Mouse (Mus musculus) forebrain, embryonic 10.5 days (tissue): ENCODE results near the gene Cpz. TPM values are rescaled to one million over a fixed set of nuclear protein-coding genes. Genes with fewer than 3 reads are reported as not detected.
A peak's percentile ranks its signal among the peaks of the same experiment; 100 is the strongest.

Source experiments
- DNase-seq: peaks from one replicate; pipeline ENCODE4 v3.0.0-alpha.2; 2017; ENCODE audit warnings: low spot score; ENCODE audit errors: extremely low spot score
- H3K27ac ChIP-seq: fragments of 300-500 bp; sonication (generic); 2 replicates; pipeline ENCODE4 v1.5.1; 2016; ENCODE audit warnings: mild to moderate bottlenecking
- H3K27me3 ChIP-seq: fragments of 300-500 bp; sonication (generic); 2 replicates; pipeline ENCODE4 v1.6.1; 2016; ENCODE audit warnings: mild to moderate bottlenecking; ENCODE audit not compliant: poor library complexity, severe bottlenecking
- H3K36me3 ChIP-seq: fragments of 300-500 bp; sonication (generic); replicated peaks from 2 replicates; pipeline ENCODE4 v1.6.1; 2016; ENCODE audit warnings: mild to moderate bottlenecking, moderate library complexity
- H3K4me1 ChIP-seq: fragments of 300-500 bp; sonication (generic); 2 replicates; pipeline ENCODE4 v1.6.1; 2016
- H3K4me3 ChIP-seq: fragments of 300-500 bp; sonication (generic); 2 replicates; pipeline ENCODE4 v1.5.1; 2016; ENCODE audit warnings: mild to moderate bottlenecking, moderate library complexity
- H3K9me3 ChIP-seq: fragments of 300-500 bp; sonication (generic); 2 replicates; pipeline ENCODE4 v1.6.1; 2016; ENCODE audit warnings: mild to moderate bottlenecking, moderate library complexity
- WGBS: fragments of 180-500 bp; shearing (Covaris S2); methylation state at CpG from one replicate; pipeline ENCODE4 v1.1.7; 2016; 5-methylcytosine and 5-hydroxymethylcytosine counted together
- polyA plus RNA-seq: library from polyadenylated mRNA; unstranded; fragments of >200 nt; fragmentation: Nextera tagmentation; extraction: Ambion mirVana; gene quantifications from 2 replicates; pipeline ENCODE4 v1.2.1, GENCODE M21; 2016

Cpz gene
- polyA plus RNA-seq, 1 experiment from 2014 or later, result 5.3 TPM

DNA sequence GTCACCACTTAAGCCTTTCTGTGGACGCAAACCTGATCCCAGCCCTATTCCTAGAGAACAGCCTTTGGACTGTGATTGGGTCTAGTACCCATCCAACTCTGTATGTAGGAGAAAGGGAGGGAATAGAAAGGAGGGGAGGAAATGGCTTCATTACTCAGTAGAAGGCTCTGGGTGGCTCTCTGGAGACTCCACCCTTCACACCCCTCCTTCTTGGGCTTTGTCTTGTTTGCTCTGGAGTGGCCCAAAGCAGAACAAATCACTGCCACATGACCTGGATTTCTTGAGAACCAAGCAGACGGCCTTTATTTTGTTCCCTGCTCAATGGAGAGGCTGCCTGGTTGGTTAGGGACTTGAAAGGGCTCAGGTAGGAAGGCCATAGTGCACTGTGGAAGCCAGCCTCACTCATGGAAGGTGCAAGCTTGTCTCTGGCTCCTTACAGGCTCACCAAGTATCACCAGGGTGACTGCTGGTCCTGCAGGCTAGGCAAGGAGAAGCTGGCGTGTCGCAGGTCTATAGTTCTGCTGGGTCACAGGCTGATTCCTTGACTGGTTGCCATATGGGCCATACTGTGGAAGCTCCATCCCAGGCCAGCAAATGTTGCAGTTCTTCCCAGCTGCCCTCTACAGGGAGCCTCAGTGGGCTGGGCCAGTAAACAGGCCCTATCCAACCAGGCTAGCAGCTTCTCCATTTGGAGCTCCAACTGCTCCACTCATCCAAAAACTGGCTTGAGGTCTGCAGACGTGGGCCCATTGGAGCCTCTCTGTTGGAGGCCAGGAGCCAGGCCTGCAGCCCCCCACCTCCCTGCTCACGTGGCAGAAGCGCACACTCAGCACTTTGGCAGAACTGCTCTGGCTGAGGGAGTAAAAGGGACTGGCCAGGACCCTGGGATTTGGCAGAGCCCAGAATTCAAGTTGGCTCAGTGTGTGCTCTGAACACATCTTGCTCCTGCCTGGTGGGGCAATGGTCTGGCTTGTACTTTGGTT, 26.6 kb upstream of the Cpz start:
- no peak overlapping the region for H3K4me3 ChIP-seq
- H3K36me3 ChIP-seq, result peaks cover 26% of the 10 kb centered on the region
- peaks cover 10% of the 10 kb centered on the region for H3K4me1 ChIP-seq
- DNase-seq, result no peak
- WGBS, result 64% methylated on average over 7 of the region's 7 CpGs
- no peaks in the 10 kb centered on the region for H3K27me3 ChIP-seq
- H3K27ac ChIP-seq, result 0 out of 2 replicates have a peak overlapping the region, but pooled peaks have one; percentile 30
- H3K9me3 ChIP-seq, result no peaks in the 10 kb centered on the region

DNA sequence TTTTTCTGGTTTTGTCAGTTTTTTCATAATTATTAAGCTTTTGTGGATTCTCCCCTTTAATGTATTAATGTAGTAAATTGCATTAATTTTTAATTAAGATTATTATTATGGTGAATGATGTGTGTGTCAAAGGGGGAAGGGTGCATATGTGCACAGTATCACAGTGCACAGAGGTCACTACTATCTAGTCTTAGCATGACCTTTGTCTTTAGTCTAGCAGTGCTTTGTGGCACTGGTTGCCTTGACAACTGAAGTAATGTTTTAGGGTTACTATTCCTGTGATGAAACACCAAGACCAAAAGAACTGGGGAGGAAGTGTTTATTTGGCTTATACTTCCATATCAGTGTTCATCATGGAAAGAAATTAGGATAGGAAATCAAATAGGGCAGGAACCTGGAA, 20.6 kb upstream of the Cpz start:
- no peak overlapping the region for H3K4me3 ChIP-seq
- DNase-seq, result no peak
- H3K9me3 ChIP-seq, result no peaks in the 10 kb centered on the region
- H3K27me3 ChIP-seq, result no peaks in the 10 kb centered on the region
- H3K4me1 ChIP-seq, result peaks cover 3% of the 10 kb centered on the region; the same call in 1 of the 2 replicates
- H3K36me3 ChIP-seq, result no peaks in the 10 kb centered on the region
- no peak overlapping the region for H3K27ac ChIP-seq

DNA sequence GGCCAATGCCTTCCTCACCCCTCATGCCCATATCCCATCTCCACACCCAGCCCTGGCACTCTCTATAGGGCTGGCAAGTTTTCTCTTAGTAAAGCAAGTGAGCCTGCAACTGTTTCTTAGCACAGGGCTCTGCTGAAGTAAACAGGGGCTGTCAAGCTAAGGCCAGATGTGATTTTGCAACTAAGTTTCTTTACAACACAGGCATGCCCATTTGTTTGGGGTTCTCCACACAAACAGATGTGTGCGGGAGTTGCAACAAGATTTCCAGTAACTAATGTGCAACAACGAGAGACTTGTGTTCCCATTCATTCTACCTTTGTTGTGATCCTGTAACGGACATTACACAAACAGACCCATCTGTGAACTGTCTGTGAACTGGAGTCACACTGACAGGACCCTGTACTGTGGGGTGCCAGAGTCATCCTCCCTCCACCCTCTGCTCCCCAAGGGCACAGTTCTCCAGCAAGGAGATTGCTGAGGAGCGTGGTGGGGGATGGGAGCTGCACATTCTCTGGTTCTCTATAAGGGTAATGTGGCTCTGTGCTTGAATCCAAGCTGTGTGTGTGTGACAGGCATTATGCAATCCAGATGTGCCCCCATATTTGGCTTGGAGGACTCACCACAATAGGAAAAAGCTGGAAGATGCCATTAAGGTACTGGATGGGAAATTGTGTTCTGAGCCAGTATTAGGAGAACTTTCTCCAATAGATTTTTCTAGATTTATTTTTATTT, 15.7 kb upstream of the Cpz start:
- peaks cover 21% of the 10 kb centered on the region for H3K4me1 ChIP-seq
- peak overlapping the region; percentile 9 for H3K27ac ChIP-seq
- DNase-seq, result no peak
- H3K27me3 ChIP-seq, result no peaks in the 10 kb centered on the region
- WGBS, result 76% methylated on average over 4 of the region's 4 CpGs
- no peaks in the 10 kb centered on the region for H3K9me3 ChIP-seq
- no peak overlapping the region for H3K4me3 ChIP-seq
- no peaks in the 10 kb centered on the region for H3K36me3 ChIP-seq

DNA sequence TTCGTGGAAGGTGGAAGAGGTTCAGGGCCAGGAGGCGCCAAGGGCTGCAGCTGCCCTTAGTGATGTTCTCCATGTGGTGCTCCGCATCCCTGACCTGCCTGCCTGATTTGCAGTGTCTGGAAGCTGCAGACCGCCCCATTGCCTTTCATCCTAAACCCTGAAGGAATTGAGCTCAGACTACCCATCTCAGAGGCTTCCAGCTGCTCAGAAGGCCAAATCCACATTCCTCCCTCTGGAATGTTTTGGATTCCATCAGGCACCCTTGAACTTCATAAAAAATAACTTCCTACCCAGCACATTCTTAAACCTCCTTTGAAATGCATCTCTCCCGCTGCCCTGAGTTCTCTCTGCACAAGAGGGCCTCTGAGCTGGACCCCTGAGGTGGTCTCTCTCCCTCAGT, 15.1 kb upstream of the Cpz start:
- Histone ChIP-seq H3K4me1 (peaks cover 21% of the 10 kb centered on the region), H3K9me3 (no peaks in the 10 kb centered on the region), H3K36me3 (no peaks in the 10 kb centered on the region), H3K27me3 (no peaks in the 10 kb centered on the region), H3K27ac (peak overlapping the region; percentile 35; the same call in 1 of the 2 replicates), H3K4me3 (no peak overlapping the region)
- 60% methylated on average over 5 of the region's 5 CpGs for WGBS
- no peak for DNase-seq

DNA sequence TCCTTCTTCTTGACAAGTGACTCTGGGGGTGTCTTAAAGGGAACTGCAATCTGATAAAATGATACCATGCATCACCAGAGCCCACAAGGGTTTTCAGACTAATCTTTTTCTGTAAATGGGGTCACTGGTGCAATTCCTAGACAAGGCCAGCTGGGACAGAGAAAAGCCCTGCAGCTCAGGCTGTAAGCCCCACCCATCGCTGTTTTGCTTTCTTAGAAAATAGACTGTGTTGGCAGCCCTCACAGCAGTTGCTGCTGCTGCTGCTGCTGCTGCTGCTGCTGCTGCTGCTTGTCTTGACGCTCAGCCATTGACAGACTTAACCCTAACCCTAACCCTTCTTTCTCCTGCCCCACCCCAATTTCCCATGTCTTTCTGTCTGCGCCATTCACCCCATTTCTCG, 14.1 kb upstream of the Cpz start:
- Histone ChIP-seq H3K36me3 (no peaks in the 10 kb centered on the region), H3K9me3 (no peaks in the 10 kb centered on the region), H3K4me3 (no peak overlapping the region), H3K27me3 (no peaks in the 10 kb centered on the region), H3K27ac (no peak overlapping the region), H3K4me1 (peaks cover 21% of the 10 kb centered on the region)
- DNase-seq, result no peak
- WGBS, result 62% methylated on average over 4 of the region's 4 CpGs

DNA sequence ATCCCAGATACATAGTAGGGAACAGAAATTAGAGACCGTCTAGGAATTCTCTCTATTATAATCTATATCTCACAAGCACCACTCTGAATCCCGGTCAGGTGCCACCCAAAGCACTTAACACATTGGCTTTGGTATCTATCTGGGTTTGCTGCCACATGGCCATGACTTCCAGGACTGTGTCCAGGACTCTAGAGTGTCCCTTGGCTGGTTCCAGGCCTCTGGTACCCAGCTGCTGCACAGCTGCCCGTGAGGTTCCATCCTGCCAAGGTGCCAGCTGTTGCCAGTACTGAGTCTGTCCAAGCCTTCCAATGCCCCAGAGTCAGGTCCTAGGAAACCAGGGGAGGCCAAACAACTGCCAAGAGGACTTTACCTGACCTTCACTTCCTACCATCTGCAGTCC, 12.5 kb upstream of the Cpz start:
- no peak for DNase-seq
- no peaks in the 10 kb centered on the region for H3K27me3 ChIP-seq
- WGBS, result 89% methylated on average over 3 of the region's 3 CpGs
- no peak overlapping the region for H3K4me3 ChIP-seq
- no peaks in the 10 kb centered on the region for H3K36me3 ChIP-seq
- H3K9me3 ChIP-seq, result no peaks in the 10 kb centered on the region
- no peak overlapping the region for H3K27ac ChIP-seq
- peaks cover 21% of the 10 kb centered on the region for H3K4me1 ChIP-seq

DNA sequence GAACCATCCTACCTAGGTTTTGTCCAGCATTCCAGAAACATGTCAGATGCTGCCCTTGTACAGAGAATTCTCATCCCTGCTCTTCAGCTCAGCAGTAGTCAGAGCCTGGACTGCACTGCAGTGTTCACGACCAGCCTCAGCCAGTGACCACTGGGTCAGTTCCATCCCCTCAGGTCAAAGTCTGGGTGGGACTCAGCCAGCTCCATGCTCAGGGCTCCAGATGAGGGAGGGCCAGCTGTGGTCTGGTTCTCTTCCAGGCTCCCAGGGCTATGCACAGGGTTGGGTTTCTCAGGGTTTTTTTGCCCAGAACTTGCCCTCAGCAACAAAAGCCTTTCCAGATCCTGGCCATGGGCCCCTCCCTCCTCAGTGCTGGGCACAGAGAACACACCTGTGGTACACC, 12.0 kb upstream of the Cpz start:
- Histone ChIP-seq H3K36me3 (no peaks in the 10 kb centered on the region), H3K4me3 (no peak overlapping the region), H3K9me3 (no peaks in the 10 kb centered on the region), H3K27me3 (no peaks in the 10 kb centered on the region), H3K27ac (no peak overlapping the region), H3K4me1 (peaks cover 21% of the 10 kb centered on the region)
- 71% methylated on average over 1 of the region's 1 CpGs for WGBS
- no peak for DNase-seq

DNA sequence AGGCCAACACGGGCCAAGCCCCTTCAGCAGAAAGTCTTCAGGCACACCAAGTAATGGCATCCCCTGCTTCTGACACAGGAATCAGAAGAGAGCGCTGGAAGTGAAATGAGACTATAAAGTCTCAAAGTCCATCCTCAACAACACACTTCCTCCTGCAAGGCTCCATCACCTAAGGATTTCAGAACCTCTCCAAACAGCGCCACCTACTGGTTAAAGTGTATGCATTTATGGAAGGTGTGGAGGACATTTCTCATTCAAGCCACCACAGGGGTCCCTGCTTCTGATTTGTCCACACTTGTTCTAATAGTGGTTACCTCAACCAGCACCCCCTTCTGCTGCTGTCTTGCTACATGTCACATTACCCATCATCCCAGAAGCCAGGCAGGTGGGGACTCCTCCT, 10.8 kb upstream of the Cpz start:
- Histone ChIP-seq H3K27ac (no peak overlapping the region), H3K9me3 (no peaks in the 10 kb centered on the region), H3K27me3 (0 out of 2 replicates have a peak, but pooled peaks cover 3% of the 10 kb centered on the region), H3K4me3 (no peak overlapping the region), H3K36me3 (no peaks in the 10 kb centered on the region), H3K4me1 (peaks cover 23% of the 10 kb centered on the region)
- 72% methylated on average over 3 of the region's 3 CpGs for WGBS
- DNase-seq, result no peak

DNA sequence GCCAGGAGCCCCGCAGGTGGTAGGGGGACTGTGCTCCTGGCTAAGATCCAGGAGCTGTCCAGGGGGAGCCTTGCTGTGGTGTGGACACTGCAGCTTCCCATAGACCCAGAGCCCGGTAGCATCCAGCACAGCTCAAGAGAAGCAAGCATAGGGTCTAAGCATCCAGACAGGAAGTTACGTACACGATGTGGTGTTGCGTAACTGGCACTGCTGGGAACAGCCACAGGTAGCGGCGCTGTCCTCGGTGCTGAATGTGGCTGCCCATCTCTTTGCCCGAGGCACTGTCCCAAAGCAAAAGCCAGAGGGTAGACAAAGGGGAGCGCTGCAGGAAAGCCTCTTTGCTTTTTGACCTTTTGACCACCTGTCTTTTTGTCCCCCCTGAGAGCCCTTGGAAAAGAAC, 6.1 kb upstream of the Cpz start:
- H3K4me1 ChIP-seq, result peaks cover 19% of the 10 kb centered on the region
- no peak overlapping the region for H3K27ac ChIP-seq
- no peak overlapping the region for H3K4me3 ChIP-seq
- H3K27me3 ChIP-seq, result peaks cover 8% of the 10 kb centered on the region; the same call in 1 of the 2 replicates
- H3K36me3 ChIP-seq, result no peaks in the 10 kb centered on the region
- 16% methylated on average over 10 of the region's 10 CpGs for WGBS
- DNase-seq, result peak; percentile 33
- H3K9me3 ChIP-seq, result no peaks in the 10 kb centered on the region

DNA sequence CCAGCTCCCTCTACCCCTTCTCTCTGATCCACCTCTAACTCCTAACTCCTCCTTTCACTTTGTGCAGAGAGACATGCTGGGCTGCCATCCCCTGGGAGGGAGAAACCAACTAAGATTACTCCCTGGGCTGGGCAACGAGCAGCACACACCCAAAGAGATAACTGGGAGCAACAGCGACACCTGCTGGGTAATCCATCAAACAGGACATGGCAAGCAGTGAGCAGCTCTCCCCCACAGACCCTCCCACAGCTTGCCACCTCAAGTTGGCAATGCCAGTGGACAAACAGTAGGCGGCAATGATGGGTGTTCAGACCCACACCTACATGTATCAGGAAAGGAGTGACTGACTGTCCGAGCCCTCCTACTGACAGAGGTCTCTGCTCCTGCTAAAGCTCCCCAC, 4.9 kb upstream of the Cpz start:
- Histone ChIP-seq H3K4me3 (no peak overlapping the region), H3K36me3 (no peaks in the 10 kb centered on the region), H3K27ac (no peak overlapping the region), H3K4me1 (peaks cover 30% of the 10 kb centered on the region), H3K27me3 (peaks cover 19% of the 10 kb centered on the region), H3K9me3 (no peaks in the 10 kb centered on the region)
- peak; percentile 69 for DNase-seq
- WGBS, result 17% methylated on average over 4 of the region's 4 CpGs

DNA sequence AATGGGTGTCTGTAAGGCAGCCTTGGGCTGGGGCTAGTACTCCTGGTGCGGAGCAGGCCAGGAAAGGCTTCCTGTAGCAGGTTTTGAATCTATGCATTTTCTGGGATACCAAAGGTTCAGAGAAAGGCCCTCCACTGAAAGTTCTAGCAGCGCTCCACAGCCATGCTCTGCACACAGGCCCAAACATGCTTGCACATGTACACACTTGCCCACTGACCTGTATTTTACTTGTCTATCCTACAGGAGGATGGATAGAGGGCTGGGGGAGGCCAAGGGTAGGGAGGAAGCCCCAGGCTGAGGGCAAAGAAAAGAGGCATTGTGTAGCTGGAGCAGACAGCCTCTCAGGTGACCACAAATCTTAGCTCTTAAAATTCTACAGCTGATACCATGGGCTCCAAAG, 1.1 kb downstream of the Cpz start:
- 67% methylated on average over 2 of the region's 2 CpGs for WGBS
- Histone ChIP-seq H3K27ac (peak overlapping the region; percentile 85; the same call in 1 of the 2 replicates), H3K9me3 (no peaks in the 10 kb centered on the region), H3K36me3 (no peaks in the 10 kb centered on the region), H3K4me1 (peaks cover 38% of the 10 kb centered on the region), H3K4me3 (peak overlapping the region; percentile 56), H3K27me3 (peaks cover 63% of the 10 kb centered on the region)
- DNase-seq, result no peak

DNA sequence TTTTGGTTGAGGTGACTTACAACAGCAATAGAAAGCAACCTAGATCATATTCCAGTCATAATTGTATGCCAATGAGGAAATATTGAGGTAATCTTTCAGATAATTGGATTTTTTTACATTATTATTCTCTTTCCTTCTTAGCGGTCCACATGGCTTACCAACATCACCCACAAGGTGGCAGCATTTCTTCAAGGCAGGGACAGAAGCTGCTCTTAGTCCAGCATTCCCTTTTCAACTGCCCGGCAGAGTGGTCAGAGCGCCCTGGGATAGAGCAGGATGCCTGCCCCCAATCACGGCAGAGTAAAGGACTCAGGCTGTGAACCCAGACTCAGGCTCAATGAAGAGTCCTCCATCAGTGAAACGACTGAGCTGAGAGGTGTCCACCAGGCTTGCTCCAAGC, 1.8 kb downstream of the Cpz start:
- peak; percentile 80 for DNase-seq
- no peaks in the 10 kb centered on the region for H3K36me3 ChIP-seq
- peaks cover 38% of the 10 kb centered on the region for H3K4me1 ChIP-seq
- peaks cover 63% of the 10 kb centered on the region for H3K27me3 ChIP-seq
- H3K4me3 ChIP-seq, result no peak overlapping the region
- H3K9me3 ChIP-seq, result no peaks in the 10 kb centered on the region
- WGBS, result 4% methylated on average over 5 of the region's 5 CpGs
- no peak overlapping the region for H3K27ac ChIP-seq

DNA sequence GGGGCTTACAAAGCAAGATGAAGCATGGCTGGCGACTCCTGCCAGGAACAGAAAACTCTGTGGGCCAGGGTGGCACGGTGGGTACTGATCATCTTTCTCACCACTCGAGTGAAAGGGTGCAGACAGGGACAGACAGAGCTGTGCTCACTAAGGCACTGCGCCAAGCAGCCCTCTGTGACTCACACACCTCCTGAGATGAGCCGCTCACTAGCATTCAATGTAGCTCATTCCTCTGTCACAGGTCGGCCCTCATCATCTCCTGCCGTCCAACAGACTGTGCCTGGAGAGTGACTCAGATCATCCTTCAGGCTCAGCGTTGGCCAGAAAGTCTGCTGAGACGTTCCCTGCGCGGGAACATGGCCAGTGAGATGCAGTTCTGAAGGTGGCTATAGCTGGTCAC, 8.7 kb downstream of the Cpz start:
- no peaks in the 10 kb centered on the region for H3K9me3 ChIP-seq
- whole genome bisulfite sequencing, result 85% methylated on average over 11 of the region's 11 CpGs
- no peak for DNase-seq

More for the DNA sequence above, 8.7 kb downstream of the Cpz start:
- Histone ChIP-seq H3K27ac (no peak overlapping the region), H3K27me3 (peaks cover 16% of the 10 kb centered on the region), H3K36me3 (no peaks in the 10 kb centered on the region), H3K4me1 (no peaks in the 10 kb centered on the region), H3K4me3 (no peak overlapping the region)
